Mouse (Mus musculus) stomach, postnatal 0 days (tissue): ENCODE data around the gene Tbc1d16. TPM values are rescaled to one million over a fixed set of nuclear protein-coding genes. Genes with fewer than 3 reads are reported as not detected.

Experiments
- ATAC-seq: fragments of 200-750 bp; cut with Nextera tagmentation; 2 replicates; pipeline ENCODE4 v1.8.0; 2017; ENCODE audit not compliant: low FRiP score, low TSS enrichment
- DNase-seq: peaks from one replicate; pipeline ENCODE4 v3.0.0-alpha.2; 2016; ENCODE audit warnings: low spot score
- H3K27ac ChIP-seq: fragments of 300-500 bp; sonication (generic); replicated peaks from 2 replicates; pipeline ENCODE4 v1.5.1; 2014; ENCODE audit warnings: mild to moderate bottlenecking, control low read depth
- H3K27me3 ChIP-seq: fragments of 300-500 bp; sonication (generic); 2 replicates; pipeline ENCODE4 v1.6.1; 2014; ENCODE audit warnings: low read length; ENCODE audit not compliant: control insufficient read depth, insufficient read depth
- H3K36me3 ChIP-seq: fragments of 300-500 bp; sonication (generic); 2 replicates; pipeline ENCODE4 v1.6.1; 2014; ENCODE audit warnings: low read length, mixed read lengths; ENCODE audit not compliant: control insufficient read depth, insufficient read depth
- H3K4me1 ChIP-seq: fragments of 300-500 bp; sonication (generic); replicated peaks from 2 replicates; pipeline ENCODE4 v1.6.1; 2014; ENCODE audit warnings: antibody characterized with exemption; ENCODE audit not compliant: control insufficient read depth, insufficient read depth
- H3K4me2 ChIP-seq: fragments of 300-500 bp; sonication (generic); replicated peaks from 2 replicates; pipeline ENCODE4 v1.6.1; 2014; ENCODE audit warnings: low read depth, mild to moderate bottlenecking, control low read depth, moderate library complexity
- H3K4me3 ChIP-seq: fragments of 300-500 bp; sonication (generic); 2 replicates; pipeline ENCODE4 v1.5.1; 2014; ENCODE audit warnings: low read depth, low read length, control low read depth
- H3K9ac ChIP-seq: fragments of 300-500 bp; sonication (generic); 2 replicates; pipeline ENCODE4 v1.6.1; 2014; ENCODE audit warnings: mild to moderate bottlenecking, low read length, control low read depth, mixed read lengths
- H3K9me3 ChIP-seq: fragments of 300-500 bp; sonication (generic); 2 replicates; pipeline ENCODE4 v1.6.1; 2016; ENCODE audit warnings: low read length; ENCODE audit not compliant: control insufficient read depth
- CTCF ChIP-seq: IDR thresholded peaks from 2 replicates; pipeline ENCODE4 v1.5.1; 2016; ENCODE audit warnings: antibody characterized with exemption, low read depth, mild to moderate bottlenecking, moderate library complexity
- EP300 ChIP-seq: optimal IDR thresholded peaks from 2 replicates; pipeline ENCODE3; 2016; ENCODE audit warnings: antibody characterized with exemption
- WGBS: fragments of 180-500 bp; shearing (Covaris S2); extraction: QIAGEN DNeasy Blood & Tissue Kit; methylation state at CpG from one replicate; pipeline ENCODE4 v1.1.7; 2014; 5-methylcytosine and 5-hydroxymethylcytosine counted together
- polyA plus RNA-seq: library from polyadenylated mRNA; unstranded; fragments of >200 nt; fragmentation: Nextera tagmentation; extraction: Ambion mirVana; gene quantifications from 2 replicates; pipeline ENCODE4 v1.2.1, GENCODE M21; 2015

Tbc1d16 gene
- polyA plus RNA-seq, 1 experiment from 2014 or later = 6.3 TPM

DNA sequence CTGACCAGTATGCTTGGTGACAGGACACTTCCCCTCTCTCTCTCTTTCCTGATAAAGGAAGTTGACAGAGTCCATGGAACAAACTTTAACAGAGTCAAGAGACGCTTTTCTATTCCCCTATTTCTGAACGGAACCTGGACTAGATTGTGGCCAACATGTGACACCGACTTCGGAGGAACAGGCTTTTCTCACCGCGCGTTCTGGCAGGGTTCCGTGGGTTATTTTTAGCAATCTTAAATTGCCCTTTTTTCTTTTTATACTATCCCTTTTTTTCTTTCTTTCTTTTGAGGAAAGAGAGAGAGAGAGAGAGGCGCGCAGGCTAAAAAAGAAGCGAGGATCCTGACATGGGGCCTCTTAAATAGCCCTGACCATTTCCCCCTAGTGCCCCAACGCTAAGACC is 708 bp downstream of the Tbc1d16 start:
- no peak for DNase-seq
- H3K36me3 ChIP-seq = no peaks in the 10 kb centered on the region
- H3K27ac ChIP-seq = peak overlapping the region; percentile 53
- TF ChIP-seq EP300 (no peak), CTCF (no peak)
- H3K4me3 ChIP-seq = peak overlapping the region; percentile 73
- no peak for ATAC-seq
- WGBS = 3% methylated on average over 12 of the region's 12 CpGs
- no peaks in the 10 kb centered on the region for H3K9me3 ChIP-seq
- H3K27me3 ChIP-seq = no peaks in the 10 kb centered on the region
- H3K9ac ChIP-seq = peak overlapping the region; percentile 85
- peaks cover 6% of the 10 kb centered on the region; the same call in 1 of the 2 replicates for H3K4me1 ChIP-seq
- peak overlapping the region; percentile 97 for H3K4me2 ChIP-seq

DNA sequence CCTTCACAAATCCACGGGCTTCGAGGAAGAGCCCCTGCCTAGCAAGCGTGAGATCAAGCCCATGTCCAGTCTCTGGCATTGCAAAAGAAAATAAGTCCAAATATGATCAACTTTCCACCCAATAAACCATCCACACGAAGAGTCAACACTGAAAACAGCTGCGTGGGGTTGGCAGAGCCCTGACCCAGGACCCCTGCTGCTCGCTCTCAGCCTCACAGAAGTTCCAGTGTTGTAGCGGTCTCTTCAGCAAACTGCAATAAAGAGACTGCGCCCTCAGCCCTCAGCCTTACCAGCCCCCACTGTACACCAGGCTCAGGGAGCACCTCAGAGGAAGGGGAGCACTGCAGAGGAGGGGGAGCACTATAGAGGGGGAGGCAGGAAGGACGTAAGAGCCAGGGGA is 2.7 kb downstream of the Tbc1d16 start:
- Histone ChIP-seq H3K36me3 (no peaks in the 10 kb centered on the region), H3K4me3 (no peak overlapping the region), H3K27me3 (no peaks in the 10 kb centered on the region), H3K27ac (no peak overlapping the region), H3K4me1 (peaks cover 6% of the 10 kb centered on the region; the same call in 1 of the 2 replicates), H3K9ac (no peak overlapping the region), H3K9me3 (no peaks in the 10 kb centered on the region), H3K4me2 (no peak overlapping the region)
- no peak for ATAC-seq
- no peak for TF ChIP-seq CTCF
- TF ChIP-seq EP300 = no peak
- no peak for DNase-seq
- 83% methylated on average over 9 of the region's 9 CpGs for WGBS

- no peak overlapping the region for H3K4me2 ChIP-seq
Observed at GRCm38 (mm10) chr11:119224926-119225325, 3.4 kb downstream of the Tbc1d16 start.

GRCm38 (mm10) chr11:119223124-119223890 is 5.0 kb downstream of the Tbc1d16 start:
- H3K4me2 ChIP-seq = 0 out of 2 replicates have a peak overlapping the region, but pooled peaks have one; percentile 14
- H3K4me1 ChIP-seq = peaks cover 9% of the 10 kb centered on the region; the same call in 1 of the 2 replicates
- no peaks in the 10 kb centered on the region for H3K9me3 ChIP-seq
- DNase-seq (no peak), ATAC-seq (peak; percentile 14; the same call in 1 of the 2 replicates)
- no peaks in the 10 kb centered on the region for H3K27me3 ChIP-seq
- 64% methylated on average over 20 of the region's 20 CpGs for WGBS
- peak overlapping the region; percentile 18; the same call in 1 of the 2 replicates for H3K27ac ChIP-seq
- no peak overlapping the region; the same call in 1 of the 2 replicates for H3K9ac ChIP-seq
- H3K36me3 ChIP-seq = no peaks in the 10 kb centered on the region
- no peak for TF ChIP-seq CTCF
- TF ChIP-seq EP300 = no peak
- no peak overlapping the region for H3K4me3 ChIP-seq

More at GRCm38 (mm10) chr11:119224926-119225325, 3.4 kb downstream of the Tbc1d16 start:
- no peak for DNase-seq
- Histone ChIP-seq H3K36me3 (no peaks in the 10 kb centered on the region), H3K27ac (no peak overlapping the region), H3K4me3 (no peak overlapping the region), H3K9me3 (no peaks in the 10 kb centered on the region), H3K4me1 (peaks cover 9% of the 10 kb centered on the region; the same call in 1 of the 2 replicates), H3K27me3 (no peaks in the 10 kb centered on the region), H3K9ac (no peak overlapping the region)
- 88% methylated on average over 6 of the region's 6 CpGs for WGBS
- ATAC-seq = no peak
- TF ChIP-seq CTCF (no peak), EP300 (no peak)

GRCm38 (mm10) chr11:119221812-119222510 is 6.3 kb downstream of the Tbc1d16 start:
- no peak overlapping the region for H3K4me2 ChIP-seq
- H3K27ac ChIP-seq = no peak overlapping the region
- H3K4me1 ChIP-seq = peaks cover 9% of the 10 kb centered on the region; the same call in 1 of the 2 replicates
- no peaks in the 10 kb centered on the region for H3K9me3 ChIP-seq
- whole genome bisulfite sequencing = 61% methylated on average over 10 of the region's 11 CpGs
- DNase-seq (no peak), ATAC-seq (no peak)
- no peaks in the 10 kb centered on the region for H3K27me3 ChIP-seq
- TF ChIP-seq EP300 = no peak
- no peak for TF ChIP-seq CTCF
- H3K9ac ChIP-seq = no peak overlapping the region
- H3K36me3 ChIP-seq = no peaks in the 10 kb centered on the region
- no peak overlapping the region for H3K4me3 ChIP-seq
